26 mouse cellular contexts compared by ENCODE assay signal in the genomic region with DNA sequence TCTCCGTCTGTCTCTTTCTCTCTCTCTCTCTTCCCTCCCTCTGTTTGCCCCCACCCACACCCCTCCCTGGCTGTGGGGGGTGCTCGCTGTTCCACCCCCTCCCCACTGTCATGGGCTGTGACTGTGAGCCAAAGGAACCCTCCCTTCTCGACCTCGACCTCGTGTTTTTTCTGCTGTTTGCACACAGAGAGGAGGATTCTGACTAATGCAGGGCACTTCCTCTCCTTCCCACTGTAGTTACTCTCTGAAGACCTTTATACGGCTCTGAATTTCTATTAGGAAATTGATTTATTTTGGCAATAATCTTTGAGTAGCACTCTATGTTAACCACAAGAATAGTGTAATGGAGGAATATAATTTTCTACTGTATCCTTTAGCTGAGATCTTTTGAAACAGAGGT.
"Had no signal": no experiment of that assay in that cellular context is flagged by ENCODE, and none has a peak within 500 bp of the region (broad histone marks: within the 10 kb centered on the region; RNA-seq: fewer than 3 reads in every experiment).

No protein-coding gene starts in this region.

- H3K4me3 ChIP-seq: layer of hippocampus, adult 2 months; limb, embryonic 10.5 days; limb, embryonic 13.5 days; liver, embryonic 12.5 days; liver, embryonic 15.5 days; lung, embryonic 15.5 days; midbrain, embryonic 10.5 days; midbrain, embryonic 13.5 days; myocyte; neural tube, embryonic 15.5 days had no signal

- H3K9ac ChIP-seq: limb, embryonic 13.5 days; liver, embryonic 12.5 days; liver, embryonic 15.5 days; lung, embryonic 15.5 days; midbrain, embryonic 13.5 days; neural tube, embryonic 15.5 days had no signal

- H3K27ac ChIP-seq: layer of hippocampus, adult 2 months; limb, embryonic 10.5 days; limb, embryonic 13.5 days; liver, embryonic 12.5 days; liver, embryonic 15.5 days; lung, embryonic 15.5 days; midbrain, embryonic 10.5 days; midbrain, embryonic 13.5 days; stomach, postnatal 0 days had no signal

- ATAC-seq: inflammation-experienced regulatory T-cells, adult 6 months; intestine, embryonic 16.5 days; liver, embryonic 12.5 days; midbrain, embryonic 13.5 days; midbrain, embryonic 16.5 days had no signal

- H3K27me3 ChIP-seq: limb, embryonic 13.5 days; liver, embryonic 12.5 days; liver, embryonic 15.5 days; lung, embryonic 15.5 days; megakaryocyte, embryonic 14.5 days; neural tube, embryonic 15.5 days had no signal

- H3K4me2 ChIP-seq: limb, embryonic 13.5 days; liver, embryonic 12.5 days; liver, embryonic 15.5 days; lung, embryonic 15.5 days; midbrain, embryonic 13.5 days; neural tube, embryonic 15.5 days had no signal

- H3K9me3 ChIP-seq: limb, embryonic 10.5 days; limb, embryonic 13.5 days; liver, embryonic 12.5 days; liver, embryonic 15.5 days; lung, embryonic 15.5 days; midbrain, embryonic 10.5 days; midbrain, embryonic 13.5 days; neural tube, embryonic 15.5 days had no signal

- H3K4me1 ChIP-seq: liver, embryonic 12.5 days; liver, embryonic 15.5 days; lung, embryonic 15.5 days; megakaryocyte, embryonic 14.5 days; midbrain, embryonic 13.5 days had no signal

- DNase-seq: layer of hippocampus, adult 9-11 months; liver; lung, adult 18-20 months; lung, postnatal 10 days; lung, postnatal 36 days; right cerebral cortex, adult 18-20 months; right cerebral cortex, postnatal 14 days; right cerebral cortex, postnatal 4 days; thymus, adult 2 months; thymus, postnatal 14 days; thymus, postnatal 4 days had no signal

- H3K36me3 ChIP-seq: limb, embryonic 10.5 days; limb, embryonic 13.5 days; liver, embryonic 12.5 days; liver, embryonic 15.5 days; lung, embryonic 15.5 days; midbrain, embryonic 10.5 days; midbrain, embryonic 13.5 days; neural tube, embryonic 15.5 days had no signal
